Mouse (Mus musculus) midbrain, embryonic 15.5 days (tissue): ENCODE measurements at regions not wholly inside any gene's neighbourhood (a gene's known extent, or its start where the extent isn't known, plus 50 kb on each side); places are given as distances from the start of the nearest gene placed in this dataset.

Source experiments
- ATAC-seq: fragments of 200-750 bp; cut with Nextera tagmentation; replicated peaks from 2 replicates; pipeline ENCODE4 v1.8.0; 2017; ENCODE audit warnings: moderate TSS enrichment
- H3K27ac ChIP-seq: fragments of 300-500 bp; sonication (generic); 2 replicates; pipeline ENCODE4 v1.5.1; 2015; ENCODE audit warnings: mild to moderate bottlenecking, inconsistent platforms
- H3K27me3 ChIP-seq: fragments of 300-500 bp; sonication (generic); replicated peaks from 2 replicates; pipeline ENCODE4 v1.6.1; 2015; ENCODE audit warnings: inconsistent platforms
- H3K36me3 ChIP-seq: fragments of 300-500 bp; sonication (generic); replicated peaks from 2 replicates; pipeline ENCODE4 v1.6.1; 2015; ENCODE audit warnings: inconsistent platforms
- H3K4me1 ChIP-seq: fragments of 300-500 bp; sonication (generic); 2 replicates; pipeline ENCODE4 v1.6.1; 2015; ENCODE audit warnings: inconsistent platforms
- H3K4me2 ChIP-seq: fragments of 300-500 bp; sonication (generic); 2 replicates; pipeline ENCODE4 v1.6.1; 2015; ENCODE audit warnings: inconsistent platforms, mild to moderate bottlenecking, moderate library complexity
- H3K4me3 ChIP-seq: fragments of 300-500 bp; sonication (generic); 2 replicates; pipeline ENCODE4 v1.5.1; 2015; ENCODE audit warnings: mild to moderate bottlenecking, inconsistent platforms
- H3K9ac ChIP-seq: fragments of 300-500 bp; sonication (generic); 2 replicates; pipeline ENCODE4 v1.6.1; 2015; ENCODE audit warnings: mild to moderate bottlenecking, inconsistent platforms
- H3K9me3 ChIP-seq: fragments of 300-500 bp; sonication (generic); 2 replicates; pipeline ENCODE4 v1.6.1; 2016; ENCODE audit warnings: inconsistent platforms
- WGBS: fragments of 180-500 bp; shearing (Covaris S2); methylation state at CpG from one replicate; pipeline ENCODE4 v1.1.7; 2015; ENCODE audit warnings: mixed read lengths; 5-methylcytosine and 5-hydroxymethylcytosine counted together

GRCm38 (mm10) chr12:13810155-13810515 is 341.7 kb downstream of the Fam84a start:
- Histone ChIP-seq H3K9me3 (no peaks in the 10 kb centered on the region), H3K9ac (no peak overlapping the region), H3K4me3 (no peak overlapping the region), H3K4me1 (no peaks in the 10 kb centered on the region), H3K27me3 (no peaks in the 10 kb centered on the region), H3K27ac (no peak overlapping the region), H3K36me3 (no peaks in the 10 kb centered on the region), H3K4me2 (no peak overlapping the region)
- 80% methylated on average over 2 of the region's 2 CpGs for WGBS
- ATAC-seq, result no peak

- peak; percentile 71 for ATAC-seq
- 67% methylated on average over 6 of the region's 6 CpGs for WGBS
Observed at GRCm38 (mm10) chr12:13809291-13810154, 342.3 kb downstream of the Fam84a start.

GRCm38 (mm10) chr12:13779752-13780151 is 372.1 kb downstream of the Fam84a start:
- H3K4me1 ChIP-seq, result no peaks in the 10 kb centered on the region
- 95% methylated on average over 2 of the region's 2 CpGs for WGBS
- H3K4me2 ChIP-seq, result no peak overlapping the region
- H3K27me3 ChIP-seq, result no peaks in the 10 kb centered on the region
- no peaks in the 10 kb centered on the region for H3K9me3 ChIP-seq
- no peaks in the 10 kb centered on the region for H3K36me3 ChIP-seq
- H3K27ac ChIP-seq, result no peak overlapping the region
- no peak overlapping the region for H3K4me3 ChIP-seq
- no peak overlapping the region for H3K9ac ChIP-seq
- ATAC-seq, result no peak

More at GRCm38 (mm10) chr12:13809291-13810154, 342.3 kb downstream of the Fam84a start:
- no peak overlapping the region for H3K4me3 ChIP-seq
- H3K27ac ChIP-seq, result no peak overlapping the region
- no peaks in the 10 kb centered on the region for H3K9me3 ChIP-seq
- no peak overlapping the region for H3K9ac ChIP-seq
- no peaks in the 10 kb centered on the region for H3K36me3 ChIP-seq
- no peak overlapping the region for H3K4me2 ChIP-seq
- H3K4me1 ChIP-seq, result no peaks in the 10 kb centered on the region
- no peaks in the 10 kb centered on the region for H3K27me3 ChIP-seq

GRCm38 (mm10) chr12:13776687-13777086 is 375.2 kb downstream of the Fam84a start:
- Histone ChIP-seq H3K9me3 (no peaks in the 10 kb centered on the region), H3K9ac (no peak overlapping the region), H3K36me3 (no peaks in the 10 kb centered on the region), H3K27me3 (no peaks in the 10 kb centered on the region), H3K4me1 (no peaks in the 10 kb centered on the region), H3K4me3 (no peak overlapping the region), H3K27ac (no peak overlapping the region), H3K4me2 (no peak overlapping the region)
- WGBS, result 85% methylated on average over 1 of the region's 1 CpGs
- no peak for ATAC-seq

GRCm38 (mm10) chr12:13769696-13770095 is 382.2 kb downstream of the Fam84a start:
- no peak overlapping the region for H3K4me2 ChIP-seq
- H3K9ac ChIP-seq, result no peak overlapping the region
- no peaks in the 10 kb centered on the region for H3K4me1 ChIP-seq
- 89% methylated on average over 2 of the region's 2 CpGs for WGBS
- ATAC-seq, result no peak
- H3K27me3 ChIP-seq, result no peaks in the 10 kb centered on the region
- no peaks in the 10 kb centered on the region for H3K36me3 ChIP-seq
- no peak overlapping the region for H3K27ac ChIP-seq
- H3K4me3 ChIP-seq, result no peak overlapping the region
- no peaks in the 10 kb centered on the region for H3K9me3 ChIP-seq

- ATAC-seq, result no peak
- Histone ChIP-seq H3K4me3 (no peak overlapping the region), H3K27me3 (no peaks in the 10 kb centered on the region), H3K9ac (no peak overlapping the region), H3K9me3 (no peaks in the 10 kb centered on the region), H3K4me2 (no peak overlapping the region), H3K36me3 (no peaks in the 10 kb centered on the region), H3K27ac (no peak overlapping the region), H3K4me1 (no peaks in the 10 kb centered on the region)
- WGBS, result 79% methylated on average over 4 of the region's 4 CpGs
Observed at GRCm38 (mm10) chr12:13769156-13769555, 382.7 kb downstream of the Fam84a start.

GRCm38 (mm10) chr12:13766486-13766885 is 385.4 kb downstream of the Fam84a start:
- no peak for ATAC-seq
- Histone ChIP-seq H3K4me1 (no peaks in the 10 kb centered on the region), H3K27me3 (no peaks in the 10 kb centered on the region), H3K36me3 (no peaks in the 10 kb centered on the region), H3K9ac (no peak overlapping the region), H3K27ac (no peak overlapping the region), H3K9me3 (no peaks in the 10 kb centered on the region), H3K4me2 (no peak overlapping the region), H3K4me3 (no peak overlapping the region)
- 91% methylated on average over 3 of the region's 3 CpGs for WGBS

- WGBS, result 77% methylated on average over 2 of the region's 2 CpGs
- H3K27me3 ChIP-seq, result no peaks in the 10 kb centered on the region
- no peak for ATAC-seq
- H3K4me2 ChIP-seq, result no peak overlapping the region
- no peak overlapping the region for H3K4me3 ChIP-seq
- no peak overlapping the region for H3K27ac ChIP-seq
- H3K36me3 ChIP-seq, result no peaks in the 10 kb centered on the region
- H3K9me3 ChIP-seq, result no peaks in the 10 kb centered on the region
- H3K9ac ChIP-seq, result no peak overlapping the region
- no peaks in the 10 kb centered on the region for H3K4me1 ChIP-seq
Observed at GRCm38 (mm10) chr12:13753878-13754277, 398.0 kb downstream of the Fam84a start.

- Histone ChIP-seq H3K4me2 (no peak overlapping the region), H3K27me3 (no peaks in the 10 kb centered on the region), H3K9ac (no peak overlapping the region), H3K4me1 (peaks cover 5% of the 10 kb centered on the region; the same call in 1 of the 2 replicates), H3K4me3 (no peak overlapping the region), H3K36me3 (no peaks in the 10 kb centered on the region), H3K27ac (peak overlapping the region; percentile 39; the same call in 1 of the 2 replicates), H3K9me3 (no peaks in the 10 kb centered on the region)
- WGBS, result 67% methylated on average over 2 of the region's 2 CpGs
- ATAC-seq, result peak; percentile 94
Observed at GRCm38 (mm10) chr12:13744323-13744931, 407.4 kb downstream of the Fam84a start.

GRCm38 (mm10) chr12:13729901-13730637 is 421.8 kb downstream of the Fam84a start:
- Histone ChIP-seq H3K4me3 (no peak overlapping the region), H3K9me3 (no peaks in the 10 kb centered on the region), H3K4me1 (no peaks in the 10 kb centered on the region)

GRCm38 (mm10) chr12:13728986-13729385 is 422.9 kb downstream of the Fam84a start:
- no peak overlapping the region for H3K4me2 ChIP-seq
- WGBS, result 68% methylated on average over 4 of the region's 4 CpGs
- no peaks in the 10 kb centered on the region for H3K36me3 ChIP-seq
- H3K4me1 ChIP-seq, result no peaks in the 10 kb centered on the region
- H3K27ac ChIP-seq, result no peak overlapping the region
- H3K4me3 ChIP-seq, result no peak overlapping the region
- H3K9me3 ChIP-seq, result no peaks in the 10 kb centered on the region
- H3K27me3 ChIP-seq, result no peaks in the 10 kb centered on the region
- H3K9ac ChIP-seq, result no peak overlapping the region
- ATAC-seq, result no peak

More at GRCm38 (mm10) chr12:13729901-13730637, 421.8 kb downstream of the Fam84a start:
- ATAC-seq, result no peak
- H3K36me3 ChIP-seq, result no peaks in the 10 kb centered on the region
- H3K4me2 ChIP-seq, result no peak overlapping the region
- no peaks in the 10 kb centered on the region for H3K27me3 ChIP-seq
- H3K27ac ChIP-seq, result no peak overlapping the region
- WGBS, result 86% methylated on average over 2 of the region's 2 CpGs
- no peak overlapping the region for H3K9ac ChIP-seq

- no peak overlapping the region for H3K4me3 ChIP-seq
- no peaks in the 10 kb centered on the region for H3K4me1 ChIP-seq
- ATAC-seq, result no peak
- H3K36me3 ChIP-seq, result no peaks in the 10 kb centered on the region
- no peak overlapping the region for H3K27ac ChIP-seq
- H3K9ac ChIP-seq, result no peak overlapping the region
- 90% methylated on average over 2 of the region's 2 CpGs for WGBS
- no peaks in the 10 kb centered on the region for H3K27me3 ChIP-seq
- no peak overlapping the region for H3K4me2 ChIP-seq
- H3K9me3 ChIP-seq, result no peaks in the 10 kb centered on the region
Observed at GRCm38 (mm10) chr12:13724511-13724910, 427.3 kb downstream of the Fam84a start.
